Mouse (Mus musculus): ENCODE results near the gene Tex52.
A peak's percentile ranks its signal among the peaks of the same experiment; 100 is the strongest.
"Not testable (repeated sequence)": the region's sequence is repeated elsewhere in the genome, so short reads cannot be mapped to it uniquely, and the experiment has no call there.

Tex52 gene

GRCm38 (mm10) chr6:128380594-128381167 is 5.4 kb downstream of the Tex52 start:
- not testable (repeated sequence) for DNase-seq (ENCODE audit: low read depth, low spot score)

- DNase-seq (ENCODE audit: low read depth, low spot score) = no peak
Observed at GRCm38 (mm10) chr6:128381254-128381653, 6.0 kb downstream of the Tex52 start.

GRCm38 (mm10) chr6:128383752-128384151 is 8.5 kb downstream of the Tex52 start:
- DNase-seq (ENCODE audit: low read depth, low spot score) = no peak

- DNase-seq (ENCODE audit: low read depth, low spot score) = no peak
Observed at GRCm38 (mm10) chr6:128385026-128385425, 9.8 kb downstream of the Tex52 start.

DNA sequence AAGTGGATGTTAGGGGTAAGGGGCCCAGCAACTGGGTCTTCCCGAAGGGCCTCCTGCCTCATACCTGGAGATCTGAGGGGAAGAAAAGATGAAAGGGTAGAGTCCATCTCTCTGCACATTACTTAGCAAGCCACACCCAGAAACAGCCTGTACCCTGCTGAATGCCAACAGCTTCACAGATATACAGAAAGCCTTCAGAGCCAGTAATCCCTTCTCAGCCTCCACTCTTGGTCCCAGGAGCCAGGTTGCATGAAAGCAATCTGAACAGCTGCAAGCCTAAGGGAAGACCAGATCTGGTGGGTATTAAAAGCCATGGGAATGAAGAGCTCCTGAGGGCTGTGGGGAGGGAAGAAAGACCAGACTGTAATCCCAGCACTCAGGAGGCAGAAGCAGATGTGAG is 13.9 kb downstream of the Tex52 start:
- no peak for DNase-seq (ENCODE audit: low read depth, low spot score)

DNA sequence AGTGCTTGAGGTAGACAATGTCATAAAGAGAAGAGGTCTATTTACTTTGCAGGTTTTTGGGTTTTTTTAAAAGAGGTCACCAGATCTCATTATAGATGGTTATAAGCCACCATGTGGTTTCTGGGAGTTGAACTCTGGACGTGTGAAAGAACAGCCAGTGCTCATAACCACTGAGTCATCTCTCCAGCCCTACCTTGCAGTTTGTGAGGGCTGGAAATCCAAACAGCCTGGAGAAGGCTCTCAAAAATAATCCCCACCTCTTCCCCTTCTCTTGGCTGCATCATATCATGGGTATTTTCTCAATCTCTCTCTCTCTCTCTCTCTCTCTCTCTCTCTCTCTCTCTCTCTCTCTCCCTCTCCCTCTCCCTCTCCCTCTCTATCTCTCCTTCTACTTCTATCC is 15.4 kb downstream of the Tex52 start:
- DNase-seq (ENCODE audit: low read depth, low spot score) = no peak

DNA sequence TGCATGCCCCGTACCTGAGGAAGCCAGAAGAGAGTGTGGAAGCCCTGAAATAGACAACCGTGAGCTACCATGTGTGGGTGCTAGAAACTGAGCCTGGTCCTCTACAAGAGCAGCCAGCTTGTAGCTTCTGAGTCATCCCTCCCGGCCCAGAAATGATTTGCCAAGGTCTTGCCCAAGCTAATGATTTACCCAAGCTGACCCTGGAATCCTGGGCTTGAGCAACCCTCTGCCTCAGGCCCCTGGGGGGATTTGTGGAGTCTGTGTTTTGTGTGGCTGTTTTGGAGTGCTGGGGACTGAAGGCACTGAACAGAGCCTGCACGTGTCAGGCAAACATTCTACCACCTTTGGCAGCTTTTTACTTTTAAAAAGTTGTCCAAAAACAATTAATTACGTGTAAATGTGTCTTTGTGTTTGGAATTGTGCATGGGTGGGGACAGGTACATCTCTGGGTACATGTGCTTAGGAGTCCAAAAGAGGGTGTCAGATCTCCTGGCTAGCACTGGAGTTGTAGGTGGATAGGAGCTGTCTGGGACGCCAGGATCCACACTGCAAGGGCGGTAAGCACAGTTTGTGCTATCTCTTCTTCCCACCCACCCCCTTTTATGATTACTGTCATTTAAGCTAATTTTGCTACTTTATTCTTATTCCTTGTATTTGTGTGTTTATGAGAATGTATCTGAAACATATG is 22.5 kb downstream of the Tex52 start:
- peak; percentile 42 for DNase-seq (ENCODE audit: low read depth, low spot score)

GRCm38 (mm10) chr6:128398996-128399395 is 23.7 kb downstream of the Tex52 start, which contains the start of gene Nrip2:
Gene Nrip2, plus strand, starts transcription at chr6:128399296.
- DNase-seq (ENCODE audit: low read depth, low spot score) = no peak

GRCm38 (mm10) chr6:128399421-128400185 is 24.3 kb downstream of the Tex52 start:
- DNase-seq (ENCODE audit: low read depth, low spot score) = peak; percentile 81

- DNase-seq (ENCODE audit: low read depth, low spot score) = no peak
Observed at GRCm38 (mm10) chr6:128404708-128405107, 29.5 kb downstream of the Tex52 start.

DNA sequence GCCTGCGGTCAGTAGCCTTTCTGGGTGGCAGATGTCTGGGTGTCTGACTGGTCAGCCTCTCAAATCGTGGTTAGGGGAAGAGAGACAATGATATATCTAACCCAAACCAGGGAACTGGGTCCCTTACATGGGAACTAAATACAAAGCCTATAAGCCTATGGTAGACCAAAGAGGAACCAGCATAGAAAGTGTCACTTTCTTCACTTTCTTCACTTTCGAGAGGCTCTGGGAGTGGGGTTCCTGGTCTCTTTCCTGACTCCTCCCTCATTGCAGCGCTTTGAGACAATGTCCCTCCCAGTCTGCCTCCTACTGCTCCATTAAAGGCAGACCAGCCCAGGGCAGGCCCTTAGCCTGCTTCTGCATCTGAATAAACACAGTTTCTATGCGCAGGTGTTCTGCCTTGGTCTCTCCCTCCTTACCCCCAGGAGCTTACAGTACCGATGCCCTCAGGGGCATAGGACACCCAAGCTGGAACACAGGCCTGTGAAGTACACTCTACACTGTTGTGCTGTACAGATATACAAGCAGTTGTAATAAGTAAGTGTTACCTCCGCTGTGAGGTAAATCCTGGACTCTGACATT is 33.4 kb downstream of the Tex52 start:
- no peak for DNase-seq (ENCODE audit: low read depth, low spot score)

DNA sequence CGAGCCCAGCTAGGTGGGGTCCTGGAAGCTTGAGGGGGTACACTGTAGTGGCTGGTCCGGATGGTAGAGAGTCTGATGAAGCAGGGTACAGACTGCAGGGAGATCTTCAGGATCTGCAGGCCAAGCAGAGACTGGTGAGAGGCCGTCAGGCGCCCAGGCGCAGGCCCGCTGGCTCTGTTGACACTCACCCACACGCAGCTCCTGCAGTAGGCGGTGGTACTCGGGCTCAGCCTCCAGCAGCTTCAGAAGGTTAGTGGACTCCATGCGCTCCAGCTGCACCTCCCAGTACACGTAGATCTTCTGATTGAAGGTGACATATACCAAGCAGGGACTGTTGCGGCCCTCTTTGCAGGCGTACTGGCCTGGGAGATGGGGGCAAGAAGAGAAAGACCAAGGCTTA is 35.0 kb downstream of the Tex52 start:
- DNase-seq (ENCODE audit: low read depth, low spot score) = peak; percentile 52

GRCm38 (mm10) chr6:128411115-128411514 is 35.9 kb downstream of the Tex52 start:
- DNase-seq (ENCODE audit: low read depth, low spot score) = peak; percentile 85

GRCm38 (mm10) chr6:128416169-128416568 is 40.9 kb downstream of the Tex52 start:
- no peak for DNase-seq (ENCODE audit: low read depth, low spot score)

DNA sequence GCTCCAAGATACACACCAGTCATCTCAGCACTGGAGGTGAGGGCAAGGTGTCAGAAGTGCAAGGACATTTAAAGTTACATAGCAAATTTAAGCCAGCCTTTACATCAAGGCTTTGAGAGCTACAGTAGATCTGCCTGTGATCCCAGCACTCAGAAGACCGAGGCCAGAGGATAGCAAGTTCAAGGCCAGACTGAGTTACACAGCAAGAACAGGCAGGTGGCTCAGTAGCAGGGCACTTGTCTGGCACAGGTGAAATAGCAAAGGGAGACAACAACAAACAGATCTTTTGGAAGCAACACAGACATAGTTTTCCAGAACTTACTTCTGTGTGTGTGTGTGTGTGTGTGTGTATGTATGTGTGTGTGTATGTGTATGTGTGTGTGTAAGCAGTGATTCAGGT is 42.8 kb downstream of the Tex52 start:
- DNase-seq (ENCODE audit: low read depth, low spot score) = no peak

- DNase-seq (ENCODE audit: low read depth, low spot score) = peak; percentile 78
Observed at GRCm38 (mm10) chr6:128421036-128421435, 45.8 kb downstream of the Tex52 start.

DNA sequence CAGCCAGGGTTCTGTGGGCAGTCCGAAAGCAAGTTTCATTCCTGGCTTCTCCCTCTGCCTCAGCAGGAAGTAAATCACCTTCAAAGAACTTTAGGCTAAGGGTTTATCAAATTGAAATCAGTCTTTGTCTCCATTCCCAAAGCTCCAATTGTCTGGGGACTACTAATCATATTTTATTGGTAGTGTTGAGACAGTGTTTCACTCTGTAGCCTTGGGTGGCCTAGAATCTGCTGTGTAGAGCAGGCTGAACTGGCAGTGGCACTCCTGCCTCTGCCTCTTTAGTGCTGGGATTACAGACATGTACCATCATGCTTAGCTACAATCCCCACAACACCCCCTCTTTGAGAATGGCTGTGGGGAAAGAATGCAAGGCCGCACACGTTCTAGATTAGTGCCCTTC is 46.2 kb downstream of the Tex52 start:
- DNase-seq (ENCODE audit: low read depth, low spot score) = no peak

DNA sequence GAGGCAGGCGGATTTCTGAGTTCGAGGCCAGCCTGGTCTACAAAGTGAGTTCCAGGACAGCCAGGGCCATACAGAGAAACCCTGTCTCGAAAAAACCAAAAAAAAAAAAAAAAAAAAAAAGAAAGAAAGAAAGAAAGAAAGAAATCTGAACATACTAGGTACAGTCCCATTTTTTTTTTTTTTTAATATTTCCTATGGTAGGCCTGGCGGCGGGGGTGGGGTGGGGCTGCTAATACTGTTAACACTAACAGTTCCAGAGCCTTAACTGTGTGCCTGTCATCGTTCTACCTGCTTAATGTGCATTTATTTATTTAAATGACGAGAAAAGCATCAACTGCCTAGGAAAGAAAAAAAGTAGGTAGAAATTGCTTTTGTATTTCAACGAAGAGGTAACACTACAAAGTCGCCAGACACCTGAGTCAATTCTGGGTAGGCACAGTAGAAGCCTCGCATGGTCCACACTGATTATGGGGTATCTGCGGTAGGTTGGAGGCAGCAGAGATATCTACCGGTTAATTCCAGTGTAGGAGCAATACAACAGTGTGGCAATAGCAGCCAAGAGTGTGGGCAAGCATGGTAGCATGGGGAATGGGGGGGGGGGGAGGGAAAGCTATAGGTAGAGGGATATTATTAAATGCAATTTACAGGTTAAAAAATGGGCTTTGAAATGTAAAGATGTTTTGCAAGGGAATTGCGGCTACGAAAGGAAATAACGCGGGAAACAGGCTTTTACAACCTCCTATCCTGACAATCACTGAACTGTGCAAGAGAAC is 48.4 kb downstream of the Tex52 start:
- DNase-seq (ENCODE audit: low read depth, low spot score) = no peak

DNA sequence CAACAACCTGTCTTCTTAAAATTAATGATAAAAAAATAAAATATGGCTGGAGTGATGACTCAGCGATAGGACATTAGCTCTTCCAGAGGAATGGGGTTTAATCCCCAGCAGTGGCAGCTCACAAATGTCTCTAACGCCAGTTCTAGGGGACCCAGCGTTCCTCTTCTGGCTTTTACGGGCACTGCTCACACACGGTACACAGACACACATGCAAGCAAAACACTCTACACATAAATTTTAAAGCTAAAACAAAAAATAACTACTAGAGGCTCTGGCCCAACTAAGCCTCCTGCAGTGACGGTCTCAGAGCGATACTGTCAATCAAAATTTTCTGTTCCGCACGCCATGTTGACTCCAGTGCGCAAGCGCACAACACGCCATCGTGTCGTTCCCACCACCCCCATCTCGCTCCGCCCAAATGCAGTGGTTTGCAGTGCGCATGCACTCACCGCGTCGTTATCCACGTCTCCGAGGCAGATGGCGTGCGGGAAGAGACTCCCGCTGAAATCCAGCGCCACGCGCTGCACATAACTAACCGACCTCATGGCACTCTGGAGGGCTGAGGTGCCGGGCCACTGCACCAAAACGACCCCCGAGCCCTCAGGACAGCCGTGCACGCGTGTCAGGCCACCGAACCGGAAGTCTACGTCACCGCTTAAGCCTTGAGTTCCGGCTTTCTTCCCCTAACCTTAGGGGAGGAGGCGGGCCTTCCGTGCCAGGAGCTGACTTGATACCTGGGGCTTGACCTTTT is 49.2 kb downstream of the Tex52 start, which contains the start of gene Itfg2:
TSS of gene Itfg2 (minus strand) at position 663 of the 751 bp plus-strand sequence.
- DNase-seq (ENCODE audit: low read depth, low spot score) = peak; percentile 98

DNA sequence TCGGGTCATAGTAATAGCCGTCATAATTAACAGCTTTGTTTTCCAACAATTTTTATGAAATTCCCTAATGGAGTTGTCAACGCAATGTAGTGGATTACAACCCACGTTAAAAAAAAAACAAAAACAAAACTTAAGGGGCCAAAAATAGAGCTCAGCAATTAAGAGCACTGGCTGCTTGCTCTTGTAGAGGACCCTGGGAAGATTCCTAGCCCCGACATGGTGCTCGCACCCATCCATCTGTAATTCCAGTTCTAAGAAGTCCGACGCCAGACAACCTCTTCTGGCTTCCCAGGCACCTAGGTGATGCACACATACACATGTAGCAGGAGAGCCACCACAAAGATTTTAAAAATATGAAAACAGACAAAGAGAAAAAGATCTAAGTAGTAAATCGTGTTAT is 49.8 kb downstream of the Tex52 start:
- no peak for DNase-seq (ENCODE audit: low read depth, low spot score)

DNA sequence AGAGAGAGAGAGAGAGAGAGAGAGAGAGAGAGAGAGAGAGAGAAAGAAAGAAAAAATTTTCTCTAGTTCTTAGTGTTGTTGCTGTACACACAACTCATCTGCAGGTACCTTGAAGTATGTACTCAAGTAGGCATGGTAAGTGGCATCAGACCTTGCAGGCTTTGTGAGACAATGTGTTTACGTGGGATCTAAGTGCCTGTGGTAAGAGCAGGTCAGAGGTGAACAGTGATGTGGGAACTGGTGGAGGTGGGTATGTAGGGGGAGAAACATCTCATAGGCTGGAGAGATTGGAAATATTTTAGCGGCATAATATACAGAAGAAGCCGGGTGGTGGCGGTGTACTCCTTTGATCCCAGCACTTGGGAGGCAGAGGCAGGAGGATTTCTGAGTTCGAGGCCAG is 52.3 kb downstream of the Tex52 start:
- no peak for DNase-seq (ENCODE audit: low read depth, low spot score)

Data from brain, adult 2 months (tissue).